Mouse (Mus musculus) c-Kit-positive CD71-positive TER-119-negative erythroid progenitor cells, embryonic 14.5 days (primary cell): ENCODE data around the gene Igfbp3.

Experiments used
- DNase-seq: peaks from one replicate; pipeline ENCODE4 v3.0.0-alpha.2; 2013; ENCODE audit warnings: low read depth

Igfbp3 gene

GRCm38 (mm10) chr11:7161502-7162174, 52.1 kb downstream of the Igfbp3 start:
- DNase-seq = no peak

- no peak for DNase-seq
Observed at GRCm38 (mm10) chr11:7160637-7161101, 53.1 kb downstream of the Igfbp3 start.

GRCm38 (mm10) chr11:7160146-7160545, 53.6 kb downstream of the Igfbp3 start:
- no peak for DNase-seq

DNA sequence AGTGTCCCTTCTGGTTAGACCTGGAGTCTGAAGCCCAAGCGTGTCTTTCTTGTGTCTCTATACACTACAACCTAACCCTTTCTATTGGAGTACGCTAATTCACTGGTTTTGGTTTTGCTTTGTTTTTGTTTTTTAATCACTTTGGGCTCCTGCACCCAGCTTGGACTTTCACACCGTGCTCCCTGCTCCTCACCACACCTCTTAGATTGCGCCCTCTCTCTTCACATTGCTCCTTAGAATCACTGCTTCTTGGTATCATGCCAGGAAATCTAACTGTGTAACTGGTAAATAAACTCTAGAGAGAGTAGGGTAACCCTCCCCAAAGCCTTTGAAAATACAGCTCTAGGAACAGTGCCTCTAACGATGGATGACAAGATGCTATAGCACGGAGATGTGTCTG, 55.5 kb downstream of the Igfbp3 start:
- DNase-seq = no peak

DNA sequence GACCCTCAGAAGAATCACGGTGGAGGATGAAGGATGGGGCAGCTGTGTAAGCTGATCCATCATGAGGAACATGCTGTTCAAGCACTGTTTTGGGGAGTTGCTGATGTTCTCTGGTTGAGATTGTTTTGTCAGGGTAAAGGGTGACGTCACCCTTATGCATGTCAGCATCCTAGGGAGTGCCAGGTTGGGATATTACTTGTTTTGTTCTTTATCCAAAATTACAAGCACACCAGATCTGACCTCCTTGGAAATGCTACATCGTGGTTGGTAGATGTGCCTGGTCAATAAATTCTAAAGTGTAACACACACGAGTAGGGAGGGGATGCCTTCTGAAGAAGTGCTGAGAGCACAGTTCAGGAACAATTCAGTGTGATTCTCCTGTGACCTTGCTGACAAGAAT, 57.3 kb downstream of the Igfbp3 start:
- no peak for DNase-seq
